Mouse (Mus musculus) brain, embryonic 14.5 days (tissue): Measurements from ENCODE around the gene Nectin1.

Source experiments
- CTCF ChIP-seq: fragments of 200-500 bp; IDR thresholded peaks from 2 replicates; pipeline ENCODE4 v1.5.1; 2012; ENCODE audit warnings: inconsistent platforms, mild to moderate bottlenecking, moderate library complexity, borderline replicate concordance; ENCODE audit not compliant: insufficient read depth, insufficient read length; ENCODE audit errors: extremely low read depth
- POLR2A ChIP-seq: fragments of 200-500 bp; IDR thresholded peaks from 2 replicates; pipeline ENCODE4 v1.6.1; 2012; ENCODE audit warnings: mild to moderate bottlenecking, inconsistent platforms, borderline replicate concordance; ENCODE audit not compliant: poor library complexity, insufficient read depth, insufficient read length, severe bottlenecking; ENCODE audit errors: extremely low read depth

DNA sequence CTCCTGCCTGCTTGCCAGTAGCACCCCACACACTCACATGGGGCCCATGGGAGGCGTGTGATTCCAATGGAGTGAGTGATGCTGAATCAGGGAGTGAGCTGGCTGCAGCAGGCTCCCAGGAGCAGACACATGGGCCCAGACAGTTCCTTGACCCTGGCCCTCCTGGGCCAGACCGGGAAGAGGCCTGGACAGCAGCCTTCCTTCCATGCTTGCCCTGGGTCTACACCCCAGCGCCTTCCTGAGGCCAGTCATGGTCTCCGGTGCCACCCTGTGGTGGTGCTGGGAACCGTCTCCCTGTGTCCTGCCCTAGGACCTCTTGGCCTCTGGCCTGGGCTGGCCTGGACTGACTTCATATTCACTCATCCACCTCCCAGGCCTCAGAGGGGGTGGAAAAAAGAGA lies 58.1 kb downstream of the Nectin1 start:
- TF ChIP-seq CTCF (peak; percentile 84), POLR2A (no peak)
